Mouse (Mus musculus): Measurements from ENCODE around the gene Zfp418. TPM values are rescaled to one million over a fixed set of nuclear protein-coding genes. Genes with fewer than 3 reads are reported as not detected.
"Not testable (repeated sequence)": the region's sequence is repeated elsewhere in the genome, so short reads cannot be mapped to it uniquely, and the experiment has no call there.

Gene Zfp418
- 4.0 and 4.5 TPM in 2 replicates for polyA plus RNA-seq (2015; fragmentation: Nextera tagmentation; extraction: Ambion mirVana)

DNA sequence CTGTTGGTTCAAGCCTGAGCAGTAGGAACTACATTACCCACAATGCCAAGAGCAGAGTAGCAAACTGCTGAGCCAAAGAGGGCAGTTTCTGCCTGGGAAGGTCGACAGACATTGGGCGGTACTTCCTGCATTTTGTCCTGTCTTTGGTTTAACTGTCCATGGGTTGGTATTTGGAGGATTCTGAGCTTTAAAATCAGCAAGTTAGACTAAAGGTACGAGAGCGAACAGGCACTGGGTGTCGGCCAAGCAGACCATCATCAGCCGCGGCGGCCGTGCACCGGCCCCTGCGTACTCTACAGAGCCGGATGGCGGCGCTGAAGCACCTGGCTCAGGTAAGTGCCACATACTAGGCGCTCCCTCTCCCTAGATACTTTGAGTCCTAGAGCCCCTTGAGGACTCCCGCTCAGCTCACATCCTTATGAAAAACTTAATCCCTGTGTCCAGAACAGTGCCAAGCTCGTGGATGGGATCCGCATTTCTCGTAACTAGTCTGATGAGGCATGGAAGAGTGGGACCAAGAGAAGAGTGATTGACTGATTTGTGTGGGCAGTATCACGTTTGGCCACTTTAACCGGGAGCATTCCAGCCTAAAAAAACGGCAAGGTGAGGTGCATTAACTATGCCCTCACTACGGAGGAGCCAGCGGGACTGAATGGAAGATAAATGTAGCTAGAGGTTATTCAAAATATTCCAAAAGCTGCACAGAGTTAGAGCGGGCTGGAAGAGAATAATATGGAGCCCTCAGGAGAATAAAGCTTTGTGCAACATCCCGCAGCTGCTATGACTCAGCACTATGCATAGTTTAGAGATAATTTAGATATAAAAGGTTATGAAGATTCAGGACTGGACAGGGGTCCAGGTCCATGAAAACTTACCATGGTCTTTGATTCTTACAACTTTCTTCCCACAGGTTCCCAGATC, at the start of gene Zfp418:
Zfp418 (plus strand) TSS at position 104 of the 921 bp plus-strand sequence.
- Histone ChIP-seq H3K9ac (peak within 1 kb of the TSS; percentile 67), H3K27me3 (replicated peaks) (no peaks in the 10 kb centered on the region), H3K4me2 (peak within 1 kb of the TSS; percentile 68), H3K4me1 (peaks cover 8% of the 10 kb centered on the region), H3K36me3 (replicated peaks) (peaks cover 11% of the 10 kb centered on the region; the same call in 1 of the 2 replicates), H3K9me3 (no peaks in the 10 kb centered on the region), H3K27ac (peak within 1 kb of the TSS; percentile 84), H3K4me3 (peak within 1 kb of the TSS; percentile 85)
- ATAC-seq (replicated peaks): peak; percentile 98
- WGBS: 1% methylated on average over 26 of the region's 26 CpGs

DNA sequence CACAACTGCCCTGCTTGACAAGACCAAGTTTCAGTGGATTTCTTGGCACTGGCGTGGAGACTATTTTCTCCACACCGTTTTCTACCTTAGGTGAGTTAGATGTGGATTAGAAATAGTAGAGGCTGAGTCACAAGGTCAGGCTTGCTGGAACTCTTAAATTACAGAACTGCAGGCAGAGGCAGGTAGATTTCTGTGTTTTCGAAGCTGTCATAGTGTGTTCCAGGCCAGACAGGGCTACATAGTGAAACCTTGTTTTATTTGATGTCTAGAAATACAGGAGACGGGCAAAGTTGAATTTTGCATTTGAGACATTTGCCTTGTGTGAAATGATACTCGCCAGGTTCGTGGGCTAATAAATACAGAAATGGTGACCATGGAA, 49.5 kb upstream of the Zfp418 start:
- H3K9ac ChIP-seq: no peak overlapping the region
- ATAC-seq (replicated peaks): no peak

GRCm38 (mm10) chr7:7130491-7131124, 40.5 kb upstream of the Zfp418 start:
- not testable (repeated sequence) for H3K27me3 ChIP-seq (replicated peaks); H3K4me2 ChIP-seq; H3K4me1 ChIP-seq; H3K27ac ChIP-seq; H3K9ac ChIP-seq; ATAC-seq (replicated peaks); H3K9me3 ChIP-seq; H3K4me3 ChIP-seq
- peaks cover 24% of the 10 kb centered on the region for H3K36me3 ChIP-seq (replicated peaks)
- WGBS: 96% methylated on average over 15 of the region's 15 CpGs

More for the DNA sequence above, 49.5 kb upstream of the Zfp418 start:
- peak overlapping the region; percentile 68 for H3K4me3 ChIP-seq
- peaks cover 17% of the 10 kb centered on the region for H3K4me1 ChIP-seq
- H3K4me2 ChIP-seq: peak overlapping the region; percentile 79
- no peak overlapping the region for H3K27ac ChIP-seq
- H3K9me3 ChIP-seq: no peaks in the 10 kb centered on the region
- no peaks in the 10 kb centered on the region; the same call in 1 of the 2 replicates for H3K27me3 ChIP-seq (replicated peaks)
- peaks cover 19% of the 10 kb centered on the region for H3K36me3 ChIP-seq (replicated peaks)
- 56% methylated on average over 6 of the region's 6 CpGs for WGBS

GRCm38 (mm10) chr7:7132751-7133150, 38.4 kb upstream of the Zfp418 start:
- 62% methylated on average over 8 of the region's 8 CpGs for WGBS
- H3K9ac ChIP-seq: no peak overlapping the region
- ATAC-seq (replicated peaks): no peak

DNA sequence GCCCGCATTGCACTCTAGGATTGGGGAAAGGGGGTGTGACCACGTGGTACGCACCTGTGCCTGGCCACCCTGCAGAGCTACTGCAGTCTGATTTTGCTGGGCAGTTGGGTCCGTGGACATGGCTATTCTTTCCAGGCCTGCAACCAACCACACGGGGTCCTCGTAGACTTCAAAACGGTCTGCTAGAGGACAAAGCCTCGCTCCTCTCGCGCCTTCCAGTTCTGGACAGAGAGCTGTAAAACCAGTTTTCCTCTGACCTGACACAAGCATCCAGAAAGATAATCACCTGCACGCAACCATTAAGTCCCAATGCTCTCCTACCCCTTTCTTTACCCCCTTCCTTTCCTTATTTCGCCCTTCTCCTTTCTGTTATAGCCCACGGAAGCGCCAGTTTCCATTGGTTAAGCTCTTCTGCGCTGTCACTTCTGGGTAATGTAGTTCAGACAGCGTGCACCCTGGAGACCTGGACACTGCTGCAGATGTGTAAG, 34.7 kb upstream of the Zfp418 start, which contains the start of gene Zfp773:
Zfp773 (minus strand) TSS at position 377 of the 488 bp plus-strand sequence.
- peak within 1 kb of the TSS; percentile 56 for H3K4me3 ChIP-seq
- H3K36me3 ChIP-seq (replicated peaks): peaks cover 17% of the 10 kb centered on the region
- H3K4me2 ChIP-seq: peak within 1 kb of the TSS; percentile 68
- H3K27me3 ChIP-seq (replicated peaks): no peaks in the 10 kb centered on the region
- peak within 1 kb of the TSS; percentile 89 for H3K27ac ChIP-seq
- WGBS: 6% methylated on average over 16 of the region's 16 CpGs
- H3K9me3 ChIP-seq: no peaks in the 10 kb centered on the region
- peaks cover 15% of the 10 kb centered on the region for H3K4me1 ChIP-seq
- peak within 1 kb of the TSS; percentile 76 for H3K9ac ChIP-seq
- peak; percentile 98 for ATAC-seq (replicated peaks)

More at GRCm38 (mm10) chr7:7132751-7133150, 38.4 kb upstream of the Zfp418 start:
- H3K27ac ChIP-seq: no peak overlapping the region
- peaks cover 24% of the 10 kb centered on the region for H3K36me3 ChIP-seq (replicated peaks)
- no peak overlapping the region for H3K4me2 ChIP-seq
- peaks cover 15% of the 10 kb centered on the region for H3K4me1 ChIP-seq
- no peaks in the 10 kb centered on the region for H3K9me3 ChIP-seq
- no peaks in the 10 kb centered on the region for H3K27me3 ChIP-seq (replicated peaks)
- no peak overlapping the region for H3K4me3 ChIP-seq

DNA sequence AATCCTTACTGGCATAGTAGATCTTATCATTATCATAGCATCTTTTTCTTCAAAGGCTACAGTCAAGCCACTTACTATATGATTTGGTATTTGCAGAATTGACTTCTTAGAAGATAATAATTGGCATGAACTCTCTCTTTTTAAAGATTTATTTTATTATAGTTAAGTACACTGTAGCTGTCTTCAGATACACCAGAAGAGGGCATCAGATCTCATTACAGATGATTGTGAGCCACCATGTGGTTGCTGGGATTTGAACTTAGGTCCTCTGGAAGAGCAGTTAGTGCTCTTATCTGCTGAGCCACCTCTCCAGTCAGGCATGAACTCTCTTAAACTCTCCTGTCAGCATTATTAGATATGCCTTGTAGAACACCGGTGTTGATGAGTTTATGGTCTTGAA, 26.9 kb upstream of the Zfp418 start:
- Histone ChIP-seq H3K9me3 (no peaks in the 10 kb centered on the region), H3K4me1 (no peaks in the 10 kb centered on the region), H3K27ac (no peak overlapping the region), H3K9ac (no peak overlapping the region), H3K36me3 (replicated peaks) (no peaks in the 10 kb centered on the region), H3K27me3 (replicated peaks) (no peaks in the 10 kb centered on the region), H3K4me2 (no peak overlapping the region), H3K4me3 (no peak overlapping the region)
- WGBS: 98% methylated on average over 1 of the region's 1 CpGs
- ATAC-seq (replicated peaks): no peak

- Histone ChIP-seq H3K27me3 (replicated peaks) (no peaks in the 10 kb centered on the region), H3K4me3 (no peak overlapping the region), H3K4me1 (no peaks in the 10 kb centered on the region), H3K4me2 (no peak overlapping the region), H3K27ac (no peak overlapping the region), H3K9me3 (no peaks in the 10 kb centered on the region), H3K36me3 (replicated peaks) (no peaks in the 10 kb centered on the region), H3K9ac (no peak overlapping the region)
- no peak for ATAC-seq (replicated peaks)
- 92% methylated on average over 15 of the region's 15 CpGs for WGBS
Measured at GRCm38 (mm10) chr7:7145991-7146608, 25.0 kb upstream of the Zfp418 start.

DNA sequence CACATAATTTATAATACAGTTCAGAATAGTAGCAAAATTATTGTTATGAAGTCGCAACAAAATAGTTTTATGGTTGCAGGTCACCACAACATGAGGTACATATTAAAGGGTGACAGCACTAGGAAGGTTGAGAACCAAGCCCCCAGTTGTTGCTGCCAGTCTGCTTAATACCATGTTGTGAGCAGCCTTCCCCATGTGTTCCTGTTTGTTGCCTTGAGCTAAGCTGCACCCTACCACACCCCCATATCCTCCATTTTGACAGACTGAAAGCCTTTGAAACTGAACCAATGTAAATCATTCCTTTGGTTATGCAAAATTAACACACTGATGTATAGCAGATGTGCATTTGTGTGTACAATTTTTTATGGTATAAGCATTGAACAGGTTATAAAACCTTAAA, 14.8 kb downstream of the Zfp418 start:
- Histone ChIP-seq H3K9ac (no peak overlapping the region), H3K9me3 (no peaks in the 10 kb centered on the region), H3K4me3 (no peak overlapping the region), H3K36me3 (replicated peaks) (peaks cover 23% of the 10 kb centered on the region), H3K27ac (no peak overlapping the region), H3K4me1 (no peaks in the 10 kb centered on the region), H3K27me3 (replicated peaks) (no peaks in the 10 kb centered on the region), H3K4me2 (no peak overlapping the region)
- WGBS: 93% methylated on average over 1 of the region's 1 CpGs
- no peak for ATAC-seq (replicated peaks)

- ATAC-seq (replicated peaks): peak; percentile 85
- H3K4me3 ChIP-seq: peak overlapping the region; percentile 52
- peak overlapping the region; percentile 44 for H3K4me2 ChIP-seq
- H3K27ac ChIP-seq: no peak overlapping the region
- peak overlapping the region; percentile 29; the same call in 1 of the 2 replicates for H3K9ac ChIP-seq
- H3K36me3 ChIP-seq (replicated peaks): peaks cover 7% of the 10 kb centered on the region
- 39% methylated on average over 13 of the region's 13 CpGs for WGBS
- no peaks in the 10 kb centered on the region for H3K9me3 ChIP-seq
- H3K4me1 ChIP-seq: no peaks in the 10 kb centered on the region
- no peaks in the 10 kb centered on the region for H3K27me3 ChIP-seq (replicated peaks)
Measured at GRCm38 (mm10) chr7:7187417-7188190, 16.5 kb downstream of the Zfp418 start.

DNA sequence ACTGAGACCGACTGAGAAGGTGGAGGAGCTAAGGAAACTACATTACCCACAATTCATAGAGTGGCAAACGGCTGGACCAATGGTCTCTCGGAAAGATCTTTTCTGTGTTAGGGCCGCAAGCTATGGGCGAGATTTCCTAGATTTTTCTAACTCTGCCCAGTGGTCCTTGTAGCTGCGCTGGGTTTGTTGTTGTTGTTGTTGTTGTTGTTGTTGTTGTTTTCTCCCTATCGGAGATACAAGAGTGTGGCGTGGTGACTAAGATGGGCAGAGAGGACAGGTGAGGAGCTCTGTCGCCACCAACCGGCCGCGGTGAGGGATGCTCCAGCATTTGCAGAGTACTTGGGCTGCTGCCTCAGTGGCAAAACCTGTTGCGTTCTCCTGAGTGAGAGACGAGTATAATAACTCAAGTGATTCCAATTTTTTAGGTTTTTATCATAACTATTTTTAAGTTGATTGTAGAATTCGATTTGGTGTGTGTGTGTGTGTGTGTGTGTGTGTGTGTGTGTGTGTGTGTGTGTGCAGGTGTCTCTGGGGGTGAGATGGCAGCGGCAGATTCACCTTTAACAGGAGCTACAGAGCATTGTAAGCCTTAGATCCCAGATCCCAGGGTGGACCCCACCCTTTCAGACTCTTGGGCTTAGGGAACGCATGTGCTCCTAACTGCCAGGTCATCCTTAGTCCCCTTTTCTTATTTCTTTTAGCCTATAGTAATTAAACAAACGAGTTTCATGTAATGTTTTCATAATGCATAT, 17.2 kb downstream of the Zfp418 start:
- ATAC-seq (replicated peaks): peak; percentile 97
- H3K4me3 ChIP-seq: peak overlapping the region; percentile 52
- no peak overlapping the region for H3K27ac ChIP-seq
- peak overlapping the region; percentile 44 for H3K4me2 ChIP-seq
- H3K9ac ChIP-seq: peak overlapping the region; percentile 29; the same call in 1 of the 2 replicates
- 11% methylated on average over 18 of the region's 18 CpGs for WGBS
- no peaks in the 10 kb centered on the region for H3K27me3 ChIP-seq (replicated peaks)
- no peaks in the 10 kb centered on the region for H3K4me1 ChIP-seq
- H3K36me3 ChIP-seq (replicated peaks): no peaks in the 10 kb centered on the region
- no peaks in the 10 kb centered on the region for H3K9me3 ChIP-seq

All from midbrain, embryonic 15.5 days (tissue).